Mouse (Mus musculus): ENCODE measurements around the gene Dgcr6.

The Dgcr6 gene

DNA sequence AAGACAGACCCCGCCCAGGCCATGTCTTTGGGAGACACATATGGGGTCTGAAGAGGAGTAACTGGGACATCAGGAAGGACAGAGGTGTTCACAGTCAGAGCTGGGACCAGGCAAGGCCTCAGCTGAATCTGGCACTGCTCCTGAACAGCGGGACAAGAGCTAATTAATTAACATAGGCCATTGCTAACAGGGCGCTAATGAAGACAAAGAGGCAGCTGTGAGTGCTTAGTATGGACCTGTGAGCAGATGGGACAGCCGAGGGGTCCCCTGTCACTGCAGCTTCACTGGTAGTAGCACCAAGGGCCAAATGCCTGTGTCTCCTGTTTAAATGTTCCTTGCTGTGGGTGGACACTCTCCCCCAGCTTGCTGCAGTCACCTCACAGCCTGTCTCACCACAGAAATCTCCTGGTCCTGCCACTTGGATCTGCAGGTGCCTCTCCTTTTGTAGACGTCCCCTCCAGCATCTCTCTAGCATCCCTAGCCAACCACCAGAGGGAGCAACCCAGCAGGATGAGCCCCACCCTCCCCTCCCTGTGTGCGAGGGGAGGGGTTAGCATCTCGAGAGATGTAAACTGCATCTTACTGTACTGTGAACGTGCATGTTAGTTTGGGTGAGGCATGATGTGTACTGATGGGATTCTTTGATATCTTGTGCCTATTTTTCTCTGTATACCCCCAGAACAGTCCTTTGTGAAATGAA is 66.5 kb downstream of the Dgcr6 start:
- DNase-seq (ENCODE audit: low spot score): peak; percentile 74

Measured in embryo, embryonic 10 days (tissue).